Mouse (Mus musculus) heart, embryonic 11.5 days (tissue): ENCODE data around the gene Olfr67. TPM values are rescaled to one million over a fixed set of nuclear protein-coding genes. Genes with fewer than 3 reads are reported as not detected.
"Not testable (repeated sequence)": the region's sequence is repeated elsewhere in the genome, so short reads cannot be mapped to it uniquely, and the experiment has no call there.

Experiments
- ATAC-seq: fragments of 200-750 bp; cut with Nextera tagmentation; replicated peaks from 2 replicates; pipeline ENCODE4 v1.8.0; 2017; ENCODE audit warnings: moderate library complexity; ENCODE audit not compliant: insufficient number of reproducible peaks, low FRiP score, low TSS enrichment
- H3K27ac ChIP-seq: fragments of 300-500 bp; sonication (generic); 2 replicates; pipeline ENCODE4 v1.5.1; 2014; ENCODE audit warnings: mild to moderate bottlenecking, low read depth, low read length
- H3K27me3 ChIP-seq: fragments of 300-500 bp; sonication (generic); 2 replicates; pipeline ENCODE4 v1.6.1; 2014; ENCODE audit warnings: mild to moderate bottlenecking, low read length, mixed read lengths; ENCODE audit not compliant: control insufficient read depth, insufficient read depth
- H3K36me3 ChIP-seq: fragments of 300-500 bp; sonication (generic); 2 replicates; pipeline ENCODE4 v1.6.1; 2014; ENCODE audit warnings: mild to moderate bottlenecking, low read length, moderate library complexity, mixed read lengths; ENCODE audit not compliant: control insufficient read depth, insufficient read depth
- H3K4me1 ChIP-seq: fragments of 300-500 bp; sonication (generic); 2 replicates; pipeline ENCODE4 v1.6.1; 2014; ENCODE audit warnings: low read length; ENCODE audit not compliant: control insufficient read depth, insufficient read depth
- H3K4me2 ChIP-seq: fragments of 300-500 bp; sonication (generic); 2 replicates; pipeline ENCODE4 v1.6.1; 2014; ENCODE audit warnings: mild to moderate bottlenecking, moderate library complexity
- H3K4me3 ChIP-seq: fragments of 300-500 bp; sonication (generic); 2 replicates; pipeline ENCODE4 v1.5.1; 2014; ENCODE audit warnings: low read depth, low read length
- H3K9ac ChIP-seq: fragments of 300-500 bp; sonication (generic); 2 replicates; pipeline ENCODE4 v1.6.1; 2014; ENCODE audit warnings: mild to moderate bottlenecking, low read depth, low read length, moderate library complexity
- H3K9me3 ChIP-seq: fragments of 300-500 bp; sonication (generic); replicated peaks from 2 replicates; pipeline ENCODE4 v1.6.1; 2016; ENCODE audit warnings: low read length; ENCODE audit not compliant: control insufficient read depth
- WGBS: fragments of 180-500 bp; shearing (Covaris S2); extraction: QIAGEN DNeasy Blood & Tissue Kit; methylation state at CpG from one replicate; pipeline ENCODE4 v1.1.7; 2014; ENCODE audit not compliant: insufficient replicate concordance; 5-methylcytosine and 5-hydroxymethylcytosine counted together
- polyA plus RNA-seq: library from polyadenylated mRNA; unstranded; fragments of >200 nt; fragmentation: Nextera tagmentation; extraction: Ambion mirVana; gene quantifications from 2 replicates; pipeline ENCODE4 v1.2.1, GENCODE M21; 2014

The Olfr67 gene
- polyA plus RNA-seq: 0.08 TPM in 1 of 2 replicates, not detected in the other

- Histone ChIP-seq H3K4me1 (no peaks in the 10 kb centered on the region), H3K9ac (no peak within 1 kb of the TSS), H3K4me3 (no peak within 1 kb of the TSS), H3K27ac (no peak within 1 kb of the TSS), H3K27me3 (no peaks in the 10 kb centered on the region), H3K4me2 (no peak within 1 kb of the TSS), H3K9me3 (no peaks in the 10 kb centered on the region), H3K36me3 (no peaks in the 10 kb centered on the region)
- 83% methylated on average over 3 of the region's 3 CpGs for WGBS
- no peak for ATAC-seq
These were observed at the start of gene Olfr67 for GRCm38 (mm10) chr7:103791721-103792120. Gene Olfr67 (minus strand): TSS chr7:103791821.

DNA sequence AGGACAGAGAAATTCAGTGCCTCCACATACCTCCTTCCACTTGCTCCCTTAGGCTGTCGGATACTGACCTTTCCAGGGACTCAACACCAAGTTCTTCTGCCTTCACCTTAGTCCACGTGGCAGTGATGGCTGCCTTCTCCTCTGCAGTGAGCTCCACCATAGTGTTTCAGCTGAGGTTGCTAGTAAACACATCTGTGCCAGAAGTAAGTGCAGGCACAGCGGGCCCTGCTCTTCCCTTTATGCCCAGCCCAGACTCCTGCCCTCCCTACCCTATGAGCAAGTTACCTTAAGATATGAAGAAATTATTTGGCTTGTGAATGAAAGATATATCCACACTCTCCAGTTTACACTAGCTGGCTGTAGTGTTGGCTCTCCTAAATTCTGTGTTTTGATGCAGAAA, 48.6 kb upstream of the Olfr67 start, which contains the start of gene Hbb-bh2:
Hbb-bh2 (minus strand) TSS at position 253 of the 400 bp plus-strand sequence.
- peak; percentile 18; the same call in 1 of the 2 replicates for ATAC-seq
- no peaks in the 10 kb centered on the region for H3K4me1 ChIP-seq
- H3K36me3 ChIP-seq: no peaks in the 10 kb centered on the region
- peak within 1 kb of the TSS; percentile 41; the same call in 1 of the 2 replicates for H3K27ac ChIP-seq
- 62% methylated on average over 3 of the region's 3 CpGs for WGBS
- no peaks in the 10 kb centered on the region for H3K27me3 ChIP-seq
- no peak within 1 kb of the TSS for H3K4me2 ChIP-seq
- no peak within 1 kb of the TSS for H3K9ac ChIP-seq
- H3K4me3 ChIP-seq: peak within 1 kb of the TSS; percentile 32; the same call in 1 of the 2 replicates
- no peaks in the 10 kb centered on the region for H3K9me3 ChIP-seq

- no peaks in the 10 kb centered on the region for H3K9me3 ChIP-seq
- no peaks in the 10 kb centered on the region for H3K4me1 ChIP-seq
- H3K4me2 ChIP-seq: no peak within 1 kb of the TSS
- 65% methylated on average over 4 of the region's 4 CpGs for WGBS
- H3K4me3 ChIP-seq: no peak within 1 kb of the TSS
- no peak within 1 kb of the TSS for H3K27ac ChIP-seq
- H3K27me3 ChIP-seq: no peaks in the 10 kb centered on the region
- ATAC-seq: peak; percentile 90
- no peak within 1 kb of the TSS for H3K9ac ChIP-seq
- no peaks in the 10 kb centered on the region for H3K36me3 ChIP-seq
These were observed 36.2 kb upstream of the Olfr67 start, which contains the start of gene Hbb-bs for GRCm38 (mm10) chr7:103827808-103828207. Gene Hbb-bs (minus strand): TSS chr7:103828096.

DNA sequence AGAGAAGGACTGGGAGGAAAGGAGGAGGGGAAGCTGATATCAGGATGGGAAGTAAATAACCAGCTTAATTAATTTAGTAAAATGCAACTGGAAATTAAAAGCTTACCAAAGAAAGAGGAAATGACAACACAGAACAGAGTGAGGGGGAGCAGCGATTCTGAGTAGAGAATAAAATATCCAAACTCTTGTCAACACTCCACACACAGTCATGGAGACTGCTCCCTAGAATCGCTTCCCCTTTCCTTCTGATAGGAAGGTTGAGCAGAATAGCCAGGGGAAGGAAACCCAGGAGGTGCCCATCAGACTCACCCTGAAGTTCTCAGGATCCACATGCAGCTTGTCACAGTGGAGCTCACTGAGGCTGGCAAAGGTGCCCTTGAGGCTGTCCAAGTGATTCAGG, 35.5 kb upstream of the Olfr67 start:
- not testable (repeated sequence) for H3K27ac ChIP-seq, H3K4me2 ChIP-seq, H3K9ac ChIP-seq, H3K9me3 ChIP-seq, H3K4me3 ChIP-seq, ATAC-seq, H3K4me1 ChIP-seq, H3K27me3 ChIP-seq, H3K36me3 ChIP-seq
- no CpG with 5 or more reads among the region's 2 CpGs for WGBS

GRCm38 (mm10) chr7:103826255-103826887, 34.8 kb upstream of the Olfr67 start:
- H3K4me2 ChIP-seq: no peak overlapping the region
- no peak overlapping the region for H3K9ac ChIP-seq
- no peaks in the 10 kb centered on the region for H3K36me3 ChIP-seq
- no peak for ATAC-seq
- no peak overlapping the region for H3K27ac ChIP-seq
- H3K4me1 ChIP-seq: no peaks in the 10 kb centered on the region
- no peaks in the 10 kb centered on the region for H3K27me3 ChIP-seq
- H3K4me3 ChIP-seq: no peak overlapping the region
- WGBS: 61% methylated on average over 3 of the region's 3 CpGs
- H3K9me3 ChIP-seq: no peaks in the 10 kb centered on the region

- 92% methylated on average over 3 of the region's 3 CpGs for WGBS
- Histone ChIP-seq H3K9ac (no peak overlapping the region), H3K27me3 (no peaks in the 10 kb centered on the region), H3K4me3 (no peak overlapping the region), H3K4me1 (no peaks in the 10 kb centered on the region), H3K9me3 (no peaks in the 10 kb centered on the region), H3K27ac (no peak overlapping the region), H3K4me2 (no peak overlapping the region), H3K36me3 (no peaks in the 10 kb centered on the region)
- no peak for ATAC-seq
These were observed 34.1 kb upstream of the Olfr67 start for GRCm38 (mm10) chr7:103825536-103826254.

- no peaks in the 10 kb centered on the region for H3K36me3 ChIP-seq
- ATAC-seq: no peak
- H3K4me2 ChIP-seq: no peak overlapping the region
- 83% methylated on average over 2 of the region's 2 CpGs for WGBS
- H3K9ac ChIP-seq: no peak overlapping the region
- no peaks in the 10 kb centered on the region for H3K27me3 ChIP-seq
- no peak overlapping the region for H3K27ac ChIP-seq
- no peaks in the 10 kb centered on the region for H3K9me3 ChIP-seq
- H3K4me3 ChIP-seq: no peak overlapping the region
- no peaks in the 10 kb centered on the region for H3K4me1 ChIP-seq
These were observed 33.0 kb upstream of the Olfr67 start for GRCm38 (mm10) chr7:103824597-103824996.

DNA sequence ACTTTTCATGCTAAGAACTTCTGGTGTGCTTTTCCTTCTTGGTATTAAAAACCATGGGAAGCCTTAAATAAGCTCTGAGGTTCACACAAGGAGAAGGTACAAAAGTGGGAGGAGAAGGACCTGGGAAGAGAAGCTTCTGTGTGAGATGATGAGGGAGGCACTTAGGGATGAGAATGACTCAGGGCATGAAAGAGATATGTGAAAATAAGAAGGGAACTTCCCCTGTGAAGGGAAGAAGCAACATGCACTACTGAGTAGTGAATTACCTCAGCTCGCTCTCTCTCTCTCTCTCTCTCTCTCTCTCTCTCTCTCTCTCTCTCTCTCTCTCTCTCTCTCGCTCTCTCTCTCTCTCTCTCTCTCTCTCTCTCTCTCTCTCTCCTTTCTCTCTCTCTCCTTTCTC, 23.5 kb upstream of the Olfr67 start:
- H3K4me2 ChIP-seq, H3K4me1 ChIP-seq: not testable (repeated sequence)

More for the DNA sequence above, 23.5 kb upstream of the Olfr67 start:
- H3K27ac ChIP-seq, H3K36me3 ChIP-seq, H3K9me3 ChIP-seq, H3K9ac ChIP-seq, H3K4me3 ChIP-seq, ATAC-seq, H3K27me3 ChIP-seq: not testable (repeated sequence)
- 92% methylated on average over 1 of the region's 2 CpGs for WGBS
